Mouse (Mus musculus) left cerebral cortex, postnatal 36 days (tissue): ENCODE data around the gene Actg1. TPM values are rescaled to one million over a fixed set of nuclear protein-coding genes. Genes with fewer than 3 reads are reported as not detected.

Experiments
- DNase-seq, 2 experiments: peaks; one replicate each; pipeline ENCODE4 v3.0.0; 2021 to 2022; ENCODE audit warnings: low spot score in 2 of 2, mixed read lengths in 1 of 2
- intact Hi-C: fragments of 180-260 bp; cut with DNase I; formaldehyde crosslinking; loops from one replicate; pipeline ENCODE4 v1.15.1; 2025
- total RNA-seq, 2 experiments: library from RNA; stranded (reverse); gene quantifications; 2 replicates each; pipeline ENCODE4 v1.2.3; 2021

Gene Actg1
- total RNA-seq, 2 experiments from 2014 or later = 1,144 to 1,299 TPM

GRCm38 (mm10) chr11:120314721-120315415, 33.5 kb downstream of the Actg1 start:
- intact Hi-C loops = loop anchor here (5.0 kb wide), 1 partner anchor 32 kb away; the partner anchor contains the start of gene Actg1
- DNase-seq = no peak

GRCm38 (mm10) chr11:120313906-120314685, 34.2 kb downstream of the Actg1 start:
- DNase-seq = no peak

DNA sequence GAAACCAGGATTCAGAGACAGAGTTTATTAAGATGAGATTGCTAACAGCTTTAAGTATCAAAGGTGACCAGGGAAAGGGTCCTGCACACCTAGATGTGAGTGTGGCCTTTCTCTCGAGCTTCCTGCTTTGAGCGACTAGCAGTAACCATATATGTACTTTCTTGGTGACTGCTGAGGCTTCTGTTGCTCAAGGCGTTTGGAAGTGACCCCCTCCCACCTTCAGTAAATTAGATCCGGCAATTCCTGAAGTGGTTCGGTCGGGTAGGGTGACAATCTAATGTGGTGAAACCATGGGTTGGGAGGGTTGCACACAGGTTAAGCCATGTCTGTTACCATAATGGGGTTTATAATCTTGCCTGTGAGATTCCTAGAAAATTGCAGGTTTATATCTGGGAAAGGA, 36.3 kb downstream of the Actg1 start:
- intact Hi-C loops = loop anchor here (5.0 kb wide), 1 partner anchor 35 kb away; the partner anchor contains the start of gene Actg1
- DNase-seq = no peak

More at GRCm38 (mm10) chr11:120313906-120314685, 34.2 kb downstream of the Actg1 start:
- intact Hi-C loops = loop anchor here (5.0 kb wide), 1 partner anchor 33 kb away; the partner anchor contains the start of gene Actg1

- intact Hi-C loops = loop anchor here (5.0 kb wide), 1 partner anchor 36 kb away; the partner anchor contains the start of gene Actg1
Observed at GRCm38 (mm10) chr11:120311561-120311960, 36.8 kb downstream of the Actg1 start.

GRCm38 (mm10) chr11:120310813-120311312, 37.5 kb downstream of the Actg1 start:
- DNase-seq = peak; percentile 92
- intact Hi-C loops = loop anchor here (5.0 kb wide), 1 partner anchor 36 kb away; the partner anchor contains the start of gene Actg1

More at GRCm38 (mm10) chr11:120311561-120311960, 36.8 kb downstream of the Actg1 start:
- DNase-seq = no peak

DNA sequence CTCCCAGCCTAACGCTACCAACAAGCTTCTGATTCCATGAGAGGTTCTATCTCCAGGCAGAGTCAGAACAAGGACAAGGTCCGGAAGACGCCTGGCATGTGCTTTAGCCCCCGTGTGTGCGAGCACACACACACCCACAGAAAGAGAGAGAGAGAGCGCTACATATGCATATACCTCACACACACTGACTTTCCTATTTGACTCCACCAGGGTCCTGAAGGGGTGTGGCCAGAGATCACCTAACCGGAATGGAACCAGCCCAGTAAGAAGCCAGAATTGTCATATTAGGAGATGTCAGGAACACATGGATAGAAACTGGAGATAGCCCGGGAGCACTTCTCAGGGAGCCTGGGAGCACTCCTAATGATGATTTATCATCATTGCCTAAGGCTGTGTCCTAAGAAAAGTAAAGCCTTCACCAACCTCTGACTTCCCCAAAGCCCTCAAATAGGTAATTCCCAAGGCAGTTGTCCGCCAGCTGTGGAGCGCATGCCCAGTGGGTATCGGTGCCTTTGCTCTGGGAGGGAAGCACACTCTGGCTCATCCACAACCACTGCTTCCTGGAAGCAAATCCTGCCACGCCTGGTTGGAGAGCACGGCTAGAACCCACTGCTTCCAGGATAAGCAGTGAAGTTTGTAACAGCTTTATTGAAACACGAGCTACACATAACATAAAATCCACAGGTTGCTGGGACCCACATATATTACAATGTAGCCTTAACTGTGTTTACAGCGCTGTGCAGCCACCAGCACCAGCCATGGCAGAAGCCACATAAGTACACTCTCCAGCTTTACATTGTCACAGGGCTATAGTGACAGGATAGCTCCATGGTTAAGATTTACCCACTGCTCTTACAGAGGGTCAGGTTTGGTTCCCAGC, 39.7 kb downstream of the Actg1 start:
- intact Hi-C loops = loop anchor here (1.0 kb wide), 1 partner anchor 119 kb away; no protein-coding TSS in a partner anchor
- no peak for DNase-seq

DNA sequence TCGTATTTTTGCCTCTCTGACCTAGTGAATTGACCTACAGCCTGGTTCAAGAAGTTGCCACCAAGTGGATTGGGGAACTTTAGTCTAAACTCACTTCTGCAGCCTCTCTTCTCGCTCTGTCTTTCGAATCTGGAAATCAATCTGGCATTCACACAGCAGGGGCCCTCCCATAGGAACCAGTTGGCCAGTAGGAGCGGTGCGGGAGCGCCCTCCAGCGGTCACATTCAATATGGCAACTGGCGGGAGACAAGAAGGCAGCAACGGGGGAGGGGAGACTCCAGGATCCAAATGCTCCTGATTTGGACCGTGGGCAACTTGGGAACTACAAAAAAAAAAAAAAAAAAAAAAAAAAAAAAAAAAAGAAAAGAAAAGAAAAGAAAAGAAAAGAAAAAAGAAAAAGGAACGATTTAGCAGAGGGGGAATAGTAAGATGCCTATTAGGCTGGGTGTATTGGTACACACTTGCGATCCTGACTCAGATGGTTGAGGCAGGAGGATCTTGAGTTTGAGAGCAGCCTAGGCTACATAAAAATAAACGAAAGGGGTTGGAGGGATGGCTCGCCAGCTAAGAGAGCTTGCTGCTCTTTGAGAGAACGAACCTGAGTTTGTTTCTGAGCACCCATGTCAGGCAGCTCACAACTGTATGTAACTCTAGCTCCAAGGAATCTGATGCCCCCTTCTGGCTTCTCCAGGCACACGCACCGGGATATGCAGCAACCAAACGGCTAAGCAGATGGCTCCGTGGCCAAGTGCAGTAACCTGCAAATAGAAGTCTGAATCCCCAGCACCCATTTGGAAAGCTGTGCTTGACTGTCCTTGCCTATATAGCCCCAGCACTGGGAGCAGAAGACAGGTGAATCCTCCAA, 40.5 kb downstream of the Actg1 start:
- peak; percentile 93 for DNase-seq
- intact Hi-C loops = loop anchor here (1.0 to 2.0 kb wide), 3 partner anchors 71 to 197 kb away; no protein-coding TSS in a partner anchor

DNA sequence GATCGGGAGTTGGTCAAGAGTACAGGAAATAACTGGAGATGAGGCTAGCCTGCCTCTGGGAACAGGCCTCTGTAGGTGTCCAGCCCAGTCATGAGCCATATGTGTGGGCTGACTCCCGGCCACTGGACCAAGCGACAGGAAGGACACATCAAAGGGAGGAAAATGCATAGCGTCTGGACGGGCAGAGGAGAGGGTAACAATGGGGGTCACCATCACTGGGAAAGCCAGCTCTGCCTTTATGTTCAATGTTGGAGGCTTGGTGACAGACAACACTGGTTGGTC, 41.3 kb downstream of the Actg1 start:
- no peak for DNase-seq
- intact Hi-C loops = loop anchor here (2.0 kb wide), 2 partner anchors 70 to 196 kb away; no protein-coding TSS in a partner anchor

- intact Hi-C loops = loop anchor here (2.0 kb wide), 2 partner anchors 70 to 196 kb away; no protein-coding TSS in a partner anchor
- DNase-seq = no peak
Observed at GRCm38 (mm10) chr11:120306366-120307131, 41.8 kb downstream of the Actg1 start.

GRCm38 (mm10) chr11:120305535-120306365, 42.6 kb downstream of the Actg1 start:
- intact Hi-C loops = loop anchor here (2.0 kb wide), 3 partner anchors 43 to 195 kb away; no protein-coding TSS in a partner anchor
- DNase-seq = no peak

GRCm38 (mm10) chr11:120304886-120305534, 43.3 kb downstream of the Actg1 start:
- peak; percentile 79 to 83 for DNase-seq
- intact Hi-C loops = loop anchor here (2.0 kb wide), 1 partner anchor 42 kb away; no protein-coding TSS in a partner anchor

- intact Hi-C loops = loop anchor here (2.0 kb wide), 1 partner anchor 42 kb away; no protein-coding TSS in a partner anchor
- DNase-seq = no peak
Observed at GRCm38 (mm10) chr11:120304350-120304694, 44.0 kb downstream of the Actg1 start.

DNA sequence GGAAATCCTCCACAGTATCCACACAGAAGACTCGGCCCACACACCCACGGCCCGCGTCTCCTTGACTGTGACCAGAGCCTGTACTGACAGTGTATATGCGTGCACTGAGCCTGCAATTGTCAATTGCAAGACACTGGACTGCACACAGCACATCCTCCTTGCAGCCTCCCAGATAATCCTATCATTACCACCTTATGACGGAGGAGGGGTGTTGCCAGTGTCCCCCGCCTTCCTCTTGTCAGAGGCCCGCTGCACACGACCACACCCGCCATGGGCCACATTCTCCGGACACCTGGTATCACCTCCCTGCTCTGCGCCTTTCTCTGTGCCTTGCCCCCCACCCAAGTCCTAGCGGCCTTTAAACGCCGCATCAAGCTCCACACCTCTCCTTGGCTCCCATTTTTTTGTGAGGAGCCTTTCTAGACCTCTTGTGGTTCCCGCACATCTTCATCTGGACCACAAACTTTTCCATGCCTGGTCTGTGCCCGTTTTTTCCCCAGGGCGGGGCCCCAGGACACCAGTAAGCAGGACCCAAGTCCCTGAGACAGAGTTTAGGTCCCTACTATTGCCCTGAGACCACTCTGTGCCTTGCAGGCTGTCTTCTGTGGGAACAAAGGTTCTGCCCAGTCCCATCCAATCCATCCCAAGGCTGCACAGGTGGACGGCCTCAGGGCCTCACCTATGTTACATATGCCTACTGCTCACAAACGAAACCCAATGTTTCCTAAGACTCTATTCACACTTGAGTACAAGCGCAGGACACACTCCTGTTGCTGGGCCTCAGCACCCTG, 44.6 kb downstream of the Actg1 start:
- intact Hi-C loops = loop anchor here (2.0 kb wide), 1 partner anchor 41 kb away; no protein-coding TSS in a partner anchor
- DNase-seq = no peak

GRCm38 (mm10) chr11:120303119-120303518, 45.2 kb downstream of the Actg1 start:
- intact Hi-C loops = no loop called here
- no peak for DNase-seq

- intact Hi-C loops = no loop called here
Observed at GRCm38 (mm10) chr11:120299484-120299883, 48.9 kb downstream of the Actg1 start.

More at GRCm38 (mm10) chr11:120299484-120299883, 48.9 kb downstream of the Actg1 start:
- DNase-seq = no peak
